Mouse (Mus musculus) hindlimb bud, embryonic 11.5 days (tissue): ENCODE data around the gene Angptl2.

ENCODE experiments used
- DNase-seq: peaks from one replicate; pipeline ENCODE4 v3.0.0-alpha.2; 2012; ENCODE audit warnings: low read depth, low spot score; ENCODE audit errors: extremely low spot score

The Angptl2 gene

DNA sequence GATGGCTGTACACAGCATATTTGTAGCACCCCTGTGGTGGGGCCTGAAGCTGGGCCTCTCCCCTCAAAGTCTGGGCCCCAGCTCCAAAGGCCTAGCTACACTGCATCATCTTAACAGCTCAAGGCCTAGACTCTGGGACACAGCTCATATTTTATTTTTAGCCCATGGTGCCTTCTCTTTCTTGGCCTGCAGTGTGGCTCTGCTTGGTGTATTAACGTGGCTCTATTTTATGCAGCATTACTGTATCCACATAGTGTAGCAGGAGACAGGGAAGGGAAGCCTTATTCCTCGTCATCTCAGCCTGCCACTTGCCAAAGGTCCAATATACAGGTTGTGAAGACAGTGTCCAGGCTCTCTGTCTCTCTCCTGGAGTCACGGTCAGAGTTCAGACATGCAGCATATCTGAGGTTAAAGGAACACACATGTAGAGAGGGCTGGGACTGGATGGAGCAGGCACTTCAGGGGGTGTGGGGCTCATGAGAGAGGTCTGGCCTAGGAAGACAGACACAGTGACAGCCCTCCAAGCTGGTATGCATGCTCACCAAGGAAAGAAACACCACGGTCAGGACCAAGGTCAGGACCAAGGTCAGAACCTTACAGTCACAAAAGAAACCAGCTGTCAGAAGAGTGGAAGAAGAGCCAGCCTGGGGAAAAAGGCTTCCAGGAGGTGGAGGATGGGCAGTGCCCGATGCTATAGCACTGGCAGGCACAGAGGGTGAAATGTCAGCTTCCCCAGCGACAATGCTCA is 52.7 kb downstream of the Angptl2 start:
- DNase-seq: no peak

DNA sequence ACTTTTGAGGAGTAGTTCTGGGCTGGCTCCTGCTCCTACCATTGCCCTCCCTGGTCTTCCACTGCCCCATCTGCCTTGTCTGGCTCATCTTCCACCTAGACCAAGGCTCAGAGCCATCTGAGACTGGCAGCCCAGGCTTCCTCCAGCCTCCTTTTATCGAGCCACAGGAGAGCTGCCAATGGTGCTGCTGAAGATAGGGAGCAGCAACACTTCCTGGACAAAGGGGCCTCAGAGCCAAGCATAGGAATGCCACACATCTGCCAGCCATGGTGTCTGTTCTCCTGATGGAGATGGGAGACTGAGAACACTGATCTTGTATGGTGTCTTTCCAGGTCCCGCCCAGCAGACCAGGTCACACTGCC is 53.2 kb downstream of the Angptl2 start:
- DNase-seq: no peak

DNA sequence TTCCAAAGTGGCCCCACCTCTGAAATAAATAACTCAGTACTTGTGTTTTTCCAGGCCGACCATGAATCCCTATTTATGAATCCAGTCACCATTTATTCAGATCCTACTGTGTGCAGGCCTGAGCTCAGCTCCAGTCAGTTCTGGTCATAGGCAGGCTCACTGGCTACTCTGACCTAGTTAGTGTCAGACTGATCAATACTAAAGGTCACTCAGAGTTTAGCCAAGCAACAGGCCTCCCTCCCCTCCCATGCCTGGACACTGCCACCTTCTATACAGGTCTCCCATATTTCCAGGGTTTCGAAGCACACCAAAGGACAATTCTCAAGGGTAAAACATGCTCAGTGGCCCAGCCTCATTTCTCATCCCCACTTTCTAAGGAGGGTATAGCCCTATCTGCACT is 54.7 kb downstream of the Angptl2 start:
- DNase-seq: no peak

DNA sequence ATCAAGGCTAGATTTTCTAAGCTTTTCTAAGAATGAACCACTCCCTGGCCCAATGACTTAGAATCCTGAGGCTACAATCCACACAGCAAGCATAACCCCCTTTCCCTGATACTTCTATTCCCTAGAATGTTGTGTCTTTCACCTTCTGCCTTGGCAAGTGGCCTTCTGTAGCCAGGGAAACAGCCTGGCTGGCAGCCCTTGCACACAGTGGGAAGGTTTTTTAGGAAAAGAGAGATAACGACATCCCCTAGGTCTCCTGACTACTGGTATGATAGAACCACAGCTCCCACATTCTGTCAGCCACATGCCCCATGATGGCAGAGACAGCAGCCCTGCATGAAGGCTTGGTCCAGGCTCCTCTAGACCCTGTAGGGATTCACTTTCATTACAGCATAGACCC is 55.6 kb downstream of the Angptl2 start:
- no peak for DNase-seq

DNA sequence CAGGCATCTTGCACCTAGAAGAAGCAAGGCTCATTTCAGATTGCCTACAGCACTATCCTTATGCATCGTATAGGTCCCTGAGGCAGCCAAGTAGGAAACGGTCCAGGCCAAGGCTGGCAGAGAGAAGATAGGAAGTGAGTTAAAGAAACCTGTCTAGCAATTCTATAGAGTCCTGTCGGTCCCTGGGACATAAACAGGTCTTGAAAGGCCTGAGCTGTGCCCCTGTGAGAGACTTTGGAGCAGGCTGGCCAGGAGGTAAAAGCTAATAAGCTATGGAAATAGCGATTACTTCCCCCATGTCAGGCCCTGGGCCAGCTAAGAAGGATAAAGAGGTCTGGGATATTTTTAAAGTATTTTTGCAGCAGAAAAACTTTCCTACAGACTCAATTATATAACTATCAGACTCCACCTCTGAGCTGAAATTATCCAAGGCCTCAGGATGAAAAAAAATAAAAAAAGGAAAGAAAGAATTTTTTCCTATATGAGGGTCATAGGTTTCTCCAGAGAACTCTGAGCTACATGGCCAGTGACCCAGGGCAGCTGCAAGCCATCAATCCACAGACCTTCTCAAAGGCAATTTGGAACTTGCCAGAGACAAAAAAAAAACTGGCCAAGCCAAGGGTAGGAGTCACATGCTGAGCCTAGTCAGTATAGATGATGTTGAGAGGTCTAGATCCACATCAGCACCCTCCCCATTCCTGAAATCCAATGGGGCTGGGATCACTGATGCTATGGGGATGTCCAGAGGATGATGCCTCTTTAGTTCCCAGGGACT is 57.0 kb downstream of the Angptl2 start:
- DNase-seq: no peak

DNA sequence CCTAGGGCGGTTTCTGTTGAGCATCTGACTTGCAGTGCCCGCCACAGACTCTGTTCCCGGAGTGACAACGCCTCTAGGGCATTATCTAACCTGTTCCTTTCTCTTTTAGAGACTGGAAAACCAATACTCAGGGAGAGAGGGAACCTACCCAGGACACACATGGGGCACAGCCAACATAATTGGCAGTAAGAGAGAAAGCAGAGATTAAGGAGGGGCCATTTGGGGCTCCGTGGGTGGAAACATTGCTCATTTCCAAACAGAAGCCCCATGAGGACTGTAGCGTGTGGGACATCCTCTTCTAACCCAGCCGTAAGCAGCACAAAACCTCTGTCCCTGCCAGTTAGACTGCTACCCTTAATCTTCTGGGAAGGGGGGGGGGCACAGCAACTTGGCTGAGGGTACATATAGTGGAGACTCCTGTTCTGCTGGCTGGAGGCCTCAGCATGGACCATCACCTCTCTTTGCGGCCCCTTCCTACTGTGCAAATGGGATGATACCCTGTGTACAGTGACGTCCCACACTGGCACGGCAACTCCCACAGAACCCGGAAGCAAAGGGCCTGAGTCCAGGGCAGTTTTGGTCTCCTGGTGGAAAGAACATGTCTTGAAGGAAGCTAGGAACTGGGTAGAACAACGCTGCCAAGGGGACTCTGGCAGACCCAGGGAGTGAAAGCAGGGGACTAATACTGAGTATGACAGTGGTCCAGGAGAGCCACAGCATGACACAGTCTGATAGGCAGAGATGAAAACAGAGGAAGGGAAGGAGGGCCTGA is 59.0 kb downstream of the Angptl2 start:
- DNase-seq: no peak

DNA sequence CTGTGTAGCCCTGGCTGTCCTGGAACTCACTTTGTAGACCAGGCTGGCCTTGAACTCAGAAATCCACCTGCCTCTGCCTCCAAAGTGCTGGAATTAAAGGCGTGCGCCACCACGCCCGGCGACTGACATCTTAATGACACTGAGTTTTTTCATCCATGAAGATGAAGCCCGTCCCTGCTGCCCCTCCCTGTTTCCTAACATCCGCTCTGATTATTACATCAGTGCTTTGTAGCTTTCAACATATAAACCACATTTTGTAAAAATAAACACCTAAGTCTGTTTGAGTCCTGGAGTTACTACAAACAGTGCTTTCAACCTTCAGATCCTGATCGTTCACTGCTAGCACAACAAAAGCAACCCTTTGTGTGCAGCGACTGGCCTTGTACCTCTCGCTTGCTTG is 63.9 kb downstream of the Angptl2 start:
- DNase-seq: no peak

DNA sequence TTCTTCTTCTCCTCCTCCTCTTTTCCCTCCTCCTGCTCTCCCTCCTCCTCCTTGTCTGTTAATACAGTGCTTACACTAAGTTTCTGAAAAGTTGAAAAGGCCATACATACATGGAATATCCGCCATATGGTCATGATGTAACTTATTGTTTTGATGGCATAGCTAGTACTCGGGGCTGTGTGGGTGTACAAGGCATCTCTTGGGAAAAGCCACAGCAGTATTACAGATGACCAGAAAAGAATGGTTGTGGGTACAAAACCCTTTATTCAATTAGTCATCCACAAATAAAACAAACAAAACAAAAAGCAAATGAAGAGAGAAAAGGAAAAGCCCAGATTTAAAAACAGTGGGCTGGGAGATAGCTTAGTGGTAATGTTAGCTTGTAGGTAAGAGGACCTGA is 64.7 kb downstream of the Angptl2 start:
- no peak for DNase-seq

DNA sequence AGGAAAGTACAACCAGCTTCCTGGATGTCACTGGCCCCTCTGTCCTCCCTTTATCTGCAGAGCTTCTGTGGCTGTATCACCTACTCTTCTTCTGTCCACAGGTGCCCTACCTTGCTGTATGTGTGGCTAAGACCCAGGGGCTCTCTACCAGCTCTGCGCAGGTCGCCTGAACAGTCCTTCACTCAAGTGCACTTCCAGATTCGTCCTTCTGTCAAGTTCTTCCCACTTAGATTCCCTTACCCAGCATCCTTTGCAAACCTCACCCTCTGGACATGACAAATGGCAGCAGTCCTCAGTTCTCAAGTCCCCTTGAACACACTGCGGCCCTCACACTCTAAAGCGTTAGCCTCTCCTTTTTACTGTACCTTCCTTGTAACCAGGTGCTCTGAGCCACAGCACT is 65.9 kb downstream of the Angptl2 start:
- DNase-seq: no peak

DNA sequence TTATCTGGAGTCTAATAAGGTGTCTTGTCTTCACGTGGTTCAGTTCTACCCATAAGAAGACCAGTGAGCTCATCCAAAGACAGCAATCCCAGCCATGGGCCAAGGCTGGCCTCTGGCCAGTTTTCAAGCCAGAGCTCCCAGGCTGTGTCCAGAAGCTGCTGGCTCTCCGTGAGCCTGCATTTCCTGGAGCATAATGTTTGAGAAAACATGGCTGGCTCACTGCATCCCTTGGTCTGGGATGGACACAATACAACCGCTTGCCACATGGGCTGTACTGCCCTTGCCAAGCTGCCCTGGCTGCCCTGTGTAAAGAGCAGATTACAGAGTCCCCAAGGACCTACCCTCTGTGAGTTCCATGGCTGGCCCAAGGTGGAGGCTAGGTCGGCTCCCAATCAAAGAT is 67.0 kb downstream of the Angptl2 start:
- DNase-seq: no peak

DNA sequence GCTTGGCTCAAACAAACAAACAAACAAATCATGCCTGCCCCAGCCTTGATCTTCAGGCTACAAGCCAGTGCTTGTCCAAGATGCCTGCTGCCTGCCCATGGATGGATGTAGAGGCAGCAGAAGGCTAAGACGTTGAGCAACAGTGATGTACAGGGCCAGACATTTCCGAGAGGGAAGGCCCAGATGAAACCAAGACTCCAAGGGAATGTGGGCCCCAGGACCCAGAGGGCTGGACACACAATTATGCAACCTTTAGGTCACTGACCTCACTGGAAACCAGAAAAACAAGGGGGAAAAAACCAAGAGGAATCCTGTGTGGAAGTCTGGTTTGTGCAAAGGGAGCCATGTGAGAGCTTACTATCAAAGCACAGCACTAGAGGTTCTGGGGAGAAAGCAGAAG is 67.8 kb downstream of the Angptl2 start:
- DNase-seq: no peak

DNA sequence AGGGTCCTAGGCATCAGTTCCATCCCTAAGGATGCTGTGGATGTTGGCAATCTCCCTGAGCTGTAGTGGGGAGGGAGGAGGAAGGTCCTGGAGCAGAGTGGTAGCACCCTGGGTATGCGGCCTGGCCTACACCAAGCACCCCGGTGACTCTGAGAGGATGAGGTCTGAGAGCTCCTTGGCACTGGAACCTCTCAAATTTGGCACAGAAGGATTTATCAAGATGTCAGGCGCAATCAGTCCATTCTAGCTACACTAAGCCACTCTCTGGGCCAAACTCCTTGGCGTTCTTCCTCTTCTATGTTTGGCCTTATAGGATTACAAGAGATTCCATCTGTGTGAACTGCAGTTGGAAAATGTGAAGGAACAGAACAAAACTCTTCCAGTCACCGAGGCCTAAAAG is 73.0 kb downstream of the Angptl2 start:
- no peak for DNase-seq

DNA sequence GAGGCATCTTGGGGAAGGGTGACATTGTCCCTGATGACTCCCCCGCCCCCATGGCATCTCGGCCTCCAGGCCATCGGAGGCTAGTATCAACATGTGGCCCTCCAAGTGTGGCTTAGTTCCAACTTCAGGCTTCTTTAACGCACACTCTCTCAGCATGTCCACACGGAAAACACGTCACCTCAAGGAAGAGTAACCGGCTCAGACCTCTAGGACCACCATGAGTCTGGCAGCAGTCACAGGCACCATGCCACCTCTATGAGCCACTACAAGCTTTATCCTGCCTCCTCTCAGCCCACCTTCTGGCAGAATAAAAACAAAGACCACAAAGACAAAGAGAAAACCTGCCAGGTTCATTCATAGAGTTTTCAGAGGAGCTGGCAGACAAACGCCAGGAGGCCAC is 74.6 kb downstream of the Angptl2 start:
- DNase-seq: no peak

DNA sequence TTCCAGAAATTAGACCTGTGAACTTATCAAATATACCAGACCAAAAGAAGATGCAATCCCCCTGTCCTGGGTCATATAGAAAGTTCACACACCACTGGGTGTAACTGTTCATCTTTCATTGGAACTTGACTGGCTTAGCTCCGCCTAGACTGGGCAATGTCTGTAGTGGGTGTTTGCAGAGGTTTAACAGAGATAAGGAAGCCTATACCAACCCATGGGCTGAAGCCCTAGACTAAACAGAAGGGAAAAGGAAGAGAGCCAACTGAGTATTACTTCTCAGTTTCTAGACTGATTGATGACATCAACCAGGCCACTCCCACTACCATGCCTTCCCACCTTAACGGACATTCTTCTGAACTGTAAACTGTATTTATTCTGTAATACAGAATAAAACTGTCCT is 76.2 kb downstream of the Angptl2 start:
- no peak for DNase-seq

DNA sequence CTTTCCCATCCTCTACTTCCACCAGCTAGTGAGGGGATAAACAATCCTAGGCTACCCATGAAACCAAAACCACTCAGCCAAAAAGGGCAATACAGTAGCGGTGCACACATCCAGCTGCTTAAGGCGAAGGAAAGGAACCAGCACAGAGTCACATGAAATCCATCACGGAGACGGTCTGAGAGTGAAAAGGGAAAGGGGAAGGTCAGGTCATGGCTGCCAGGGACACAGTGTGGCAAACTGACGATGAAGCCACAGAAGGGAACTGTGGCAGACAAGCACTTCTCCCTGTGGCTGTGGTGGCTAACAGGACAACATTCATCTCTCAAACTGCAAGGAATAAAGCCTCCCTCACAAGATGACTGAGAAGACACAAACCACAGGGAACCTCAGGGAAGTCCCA is 79.2 kb downstream of the Angptl2 start:
- no peak for DNase-seq
